Mouse (Mus musculus) kidney, postnatal 0 days (tissue): ENCODE data around the gene Ankrd50. TPM values are rescaled to one million over a fixed set of nuclear protein-coding genes. Genes with fewer than 3 reads are reported as not detected.

Experiments used
- ATAC-seq: fragments of 200-750 bp; cut with Nextera tagmentation; replicated peaks from 2 replicates; pipeline ENCODE4 v1.8.0; 2017; ENCODE audit warnings: low read depth, moderate number of reproducible peaks, moderate TSS enrichment, moderate library complexity; ENCODE audit not compliant: low FRiP score
- DNase-seq: peaks from one replicate; pipeline ENCODE4 v3.0.0-alpha.2; 2016; ENCODE audit warnings: low spot score
- H3K27ac ChIP-seq: fragments of 300-500 bp; sonication (generic); 2 replicates; pipeline ENCODE4 v1.5.1; 2014; ENCODE audit warnings: mild to moderate bottlenecking
- H3K27me3 ChIP-seq: fragments of 300-500 bp; sonication (generic); 2 replicates; pipeline ENCODE4 v1.6.1; 2014; ENCODE audit warnings: low read length, mixed read lengths; ENCODE audit not compliant: insufficient read depth
- H3K36me3 ChIP-seq: fragments of 300-500 bp; sonication (generic); 2 replicates; pipeline ENCODE4 v1.6.1; 2014; ENCODE audit warnings: low read length, mixed read lengths; ENCODE audit not compliant: insufficient read depth
- H3K4me1 ChIP-seq: fragments of 300-500 bp; sonication (generic); replicated peaks from 2 replicates; pipeline ENCODE4 v1.6.1; 2014; ENCODE audit warnings: antibody characterized with exemption, low read length, mixed read lengths; ENCODE audit not compliant: insufficient read depth
- H3K4me2 ChIP-seq: fragments of 300-500 bp; sonication (generic); 2 replicates; pipeline ENCODE4 v1.6.1; 2014; ENCODE audit warnings: mild to moderate bottlenecking, low read length, moderate library complexity, mixed read lengths
- H3K4me3 ChIP-seq: fragments of 300-500 bp; sonication (generic); replicated peaks from 2 replicates; pipeline ENCODE4 v1.5.1; 2014; ENCODE audit warnings: low read depth, low read length
- H3K9ac ChIP-seq: fragments of 300-500 bp; sonication (generic); 2 replicates; pipeline ENCODE4 v1.6.1; 2014; ENCODE audit warnings: low read depth, low read length
- H3K9me3 ChIP-seq: fragments of 300-500 bp; sonication (generic); replicated peaks from 2 replicates; pipeline ENCODE4 v1.6.1; 2016; ENCODE audit warnings: low read length, inconsistent platforms, mixed read lengths
- CTCF ChIP-seq: IDR thresholded peaks from 2 replicates; pipeline ENCODE4 v1.5.1; 2016; ENCODE audit warnings: antibody characterized with exemption, low read depth, mild to moderate bottlenecking, moderate library complexity
- WGBS: fragments of 180-500 bp; shearing (Covaris S2); extraction: QIAGEN DNeasy Blood & Tissue Kit; methylation state at CpG from one replicate; pipeline ENCODE4 v1.1.7; 2014; 5-methylcytosine and 5-hydroxymethylcytosine counted together
- polyA plus RNA-seq: library from polyadenylated mRNA; unstranded; fragments of >200 nt; fragmentation: Nextera tagmentation; extraction: Ambion mirVana; gene quantifications from 2 replicates; pipeline ENCODE4 v1.2.1, GENCODE M21; 2015

Ankrd50 gene
- polyA plus RNA-seq, 1 experiment from 2014 or later, result 15.3 TPM

GRCm38 (mm10) chr3:38471516-38471915 is 13.1 kb downstream of the Ankrd50 start:
- DNase-seq, result no peak
- no peak overlapping the region for H3K4me3 ChIP-seq
- peaks cover 18% of the 10 kb centered on the region for H3K4me1 ChIP-seq
- ATAC-seq, result no peak
- H3K36me3 ChIP-seq, result 0 out of 2 replicates have a peak, but pooled peaks cover 9% of the 10 kb centered on the region
- H3K9ac ChIP-seq, result no peak overlapping the region
- H3K9me3 ChIP-seq, result no peaks in the 10 kb centered on the region
- TF ChIP-seq CTCF, result no peak
- no peak overlapping the region for H3K4me2 ChIP-seq
- no peaks in the 10 kb centered on the region for H3K27me3 ChIP-seq
- H3K27ac ChIP-seq, result no peak overlapping the region

- Histone ChIP-seq H3K27me3 (no peaks in the 10 kb centered on the region), H3K36me3 (0 out of 2 replicates have a peak, but pooled peaks cover 10% of the 10 kb centered on the region), H3K4me1 (0 out of 2 replicates have a peak, but pooled peaks cover 5% of the 10 kb centered on the region), H3K4me2 (no peak overlapping the region), H3K9ac (no peak overlapping the region), H3K27ac (no peak overlapping the region), H3K9me3 (no peaks in the 10 kb centered on the region), H3K4me3 (no peak overlapping the region)
- WGBS, result 85% methylated on average over 8 of the region's 8 CpGs
- no peak for ATAC-seq
- no peak for DNase-seq
- TF ChIP-seq CTCF, result no peak
Measured at GRCm38 (mm10) chr3:38468131-38468530, 16.5 kb downstream of the Ankrd50 start.

GRCm38 (mm10) chr3:38466880-38467405 is 17.7 kb downstream of the Ankrd50 start:
- 0 out of 2 replicates have a peak, but pooled peaks cover 3% of the 10 kb centered on the region for H3K4me1 ChIP-seq
- H3K9ac ChIP-seq, result no peak overlapping the region
- WGBS, result 88% methylated on average over 8 of the region's 8 CpGs
- no peak overlapping the region for H3K4me3 ChIP-seq
- H3K4me2 ChIP-seq, result no peak overlapping the region
- no peak overlapping the region for H3K27ac ChIP-seq
- peaks cover 14% of the 10 kb centered on the region; the same call in 1 of the 2 replicates for H3K36me3 ChIP-seq
- no peak for ATAC-seq
- H3K27me3 ChIP-seq, result no peaks in the 10 kb centered on the region
- no peaks in the 10 kb centered on the region for H3K9me3 ChIP-seq
- no peak for TF ChIP-seq CTCF
- DNase-seq, result no peak

GRCm38 (mm10) chr3:38466139-38466538 is 18.5 kb downstream of the Ankrd50 start:
- no peaks in the 10 kb centered on the region for H3K9me3 ChIP-seq
- no peaks in the 10 kb centered on the region for H3K27me3 ChIP-seq
- no peak overlapping the region for H3K27ac ChIP-seq
- TF ChIP-seq CTCF, result no peak
- H3K36me3 ChIP-seq, result peaks cover 20% of the 10 kb centered on the region; the same call in 1 of the 2 replicates
- no peak overlapping the region for H3K9ac ChIP-seq
- ATAC-seq (no peak), DNase-seq (no peak)
- no peak overlapping the region for H3K4me3 ChIP-seq
- 94% methylated on average over 5 of the region's 5 CpGs for WGBS
- no peaks in the 10 kb centered on the region for H3K4me1 ChIP-seq
- H3K4me2 ChIP-seq, result no peak overlapping the region

- Histone ChIP-seq H3K9ac (no peak overlapping the region), H3K36me3 (peaks cover 23% of the 10 kb centered on the region), H3K9me3 (no peaks in the 10 kb centered on the region), H3K27ac (no peak overlapping the region), H3K4me2 (no peak overlapping the region), H3K4me1 (no peaks in the 10 kb centered on the region), H3K4me3 (no peak overlapping the region), H3K27me3 (no peaks in the 10 kb centered on the region)
- ATAC-seq (no peak), DNase-seq (no peak)
- WGBS, result 83% methylated on average over 2 of the region's 2 CpGs
- no peak for TF ChIP-seq CTCF
Measured at GRCm38 (mm10) chr3:38463149-38463548, 21.5 kb downstream of the Ankrd50 start.

- TF ChIP-seq CTCF, result no peak
- 82% methylated on average over 2 of the region's 2 CpGs for WGBS
- ATAC-seq (no peak), DNase-seq (no peak)
- no peaks in the 10 kb centered on the region for H3K4me1 ChIP-seq
- no peaks in the 10 kb centered on the region for H3K9me3 ChIP-seq
- H3K4me3 ChIP-seq, result no peak overlapping the region
- H3K9ac ChIP-seq, result no peak overlapping the region
- H3K27me3 ChIP-seq, result no peaks in the 10 kb centered on the region
- H3K36me3 ChIP-seq, result peaks cover 28% of the 10 kb centered on the region
- H3K27ac ChIP-seq, result no peak overlapping the region
- no peak overlapping the region for H3K4me2 ChIP-seq
Measured at GRCm38 (mm10) chr3:38461742-38462141, 22.9 kb downstream of the Ankrd50 start.

- DNase-seq (no peak), ATAC-seq (no peak)
- Histone ChIP-seq H3K27ac (no peak overlapping the region), H3K4me3 (no peak overlapping the region), H3K4me1 (no peaks in the 10 kb centered on the region), H3K9me3 (no peaks in the 10 kb centered on the region), H3K4me2 (no peak overlapping the region), H3K9ac (no peak overlapping the region), H3K27me3 (no peaks in the 10 kb centered on the region), H3K36me3 (peaks cover 43% of the 10 kb centered on the region)
- 84% methylated on average over 4 of the region's 4 CpGs for WGBS
- no peak for TF ChIP-seq CTCF
Measured at GRCm38 (mm10) chr3:38460250-38460624, 24.4 kb downstream of the Ankrd50 start.
